Mouse (Mus musculus) midbrain, embryonic 10.5 days (tissue): ENCODE measurements around the gene Tcf3. TPM values are rescaled to one million over a fixed set of nuclear protein-coding genes. Genes with fewer than 3 reads are reported as not detected.

Experiments
- DNase-seq: peaks from one replicate; pipeline ENCODE4 v3.0.0-alpha.2; 2017; ENCODE audit warnings: low spot score
- H3K27ac ChIP-seq: fragments of 300-500 bp; sonication (generic); replicated peaks from 2 replicates; pipeline ENCODE4 v1.5.1; 2016; ENCODE audit warnings: mild to moderate bottlenecking
- H3K27me3 ChIP-seq: fragments of 300-500 bp; sonication (generic); 2 replicates; pipeline ENCODE4 v1.6.1; 2016; ENCODE audit warnings: low read depth, mild to moderate bottlenecking; ENCODE audit not compliant: poor library complexity, severe bottlenecking
- H3K36me3 ChIP-seq: fragments of 300-500 bp; sonication (generic); 2 replicates; pipeline ENCODE4 v1.6.1; 2016; ENCODE audit warnings: mild to moderate bottlenecking, moderate library complexity
- H3K4me1 ChIP-seq: fragments of 300-500 bp; sonication (generic); 2 replicates; pipeline ENCODE4 v1.6.1; 2016
- H3K4me3 ChIP-seq: fragments of 300-500 bp; sonication (generic); 2 replicates; pipeline ENCODE4 v1.5.1; 2016; ENCODE audit warnings: mild to moderate bottlenecking, moderate library complexity
- H3K9me3 ChIP-seq: fragments of 300-500 bp; sonication (generic); replicated peaks from 2 replicates; pipeline ENCODE4 v1.6.1; 2016; ENCODE audit warnings: mild to moderate bottlenecking
- WGBS: fragments of 180-500 bp; shearing (Covaris S2); methylation state at CpG from one replicate; pipeline ENCODE4 v1.1.7; 2016; 5-methylcytosine and 5-hydroxymethylcytosine counted together
- polyA plus RNA-seq: library from polyadenylated mRNA; unstranded; fragments of >200 nt; fragmentation: Nextera tagmentation; extraction: Ambion mirVana; gene quantifications from 2 replicates; pipeline ENCODE4 v1.2.1, GENCODE M21; 2016

The Tcf3 gene
- polyA plus RNA-seq, 1 experiment from 2014 or later: 190 TPM

DNA sequence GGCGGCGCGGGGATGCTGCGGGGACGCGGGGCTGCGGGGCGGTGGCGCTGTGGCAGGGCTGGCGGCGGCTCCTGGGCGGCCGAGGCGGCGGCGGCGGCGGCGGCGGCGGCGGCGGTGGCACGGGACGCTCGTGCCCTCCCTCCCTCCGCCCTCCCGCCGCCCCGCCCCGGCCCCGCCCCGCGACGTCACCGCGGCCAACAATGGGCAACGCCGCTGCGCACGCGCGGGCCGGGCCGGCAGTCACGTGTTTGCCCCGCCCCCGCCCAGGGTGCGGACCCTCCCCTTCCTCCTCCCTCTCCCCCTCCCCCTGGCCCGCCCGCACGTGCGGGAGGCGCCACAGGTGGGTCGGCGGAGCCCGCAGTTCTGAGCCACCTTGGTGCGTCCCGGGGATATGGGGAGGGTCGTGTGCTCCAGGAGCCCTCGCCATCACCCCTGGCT, 45.9 kb downstream of the Tcf3 start, which contains the start of gene Mex3d:
Gene Mex3d (minus strand): TSS at position 138 of the 438 bp plus-strand sequence.
- peaks cover 49% of the 10 kb centered on the region for H3K4me1 ChIP-seq
- H3K36me3 ChIP-seq: peaks cover 59% of the 10 kb centered on the region
- H3K27ac ChIP-seq: peak within 1 kb of the TSS; percentile 99
- WGBS: 13% methylated on average over 60 of the region's 61 CpGs
- peak within 1 kb of the TSS; percentile 99 for H3K4me3 ChIP-seq
- no peaks in the 10 kb centered on the region for H3K27me3 ChIP-seq
- H3K9me3 ChIP-seq: no peaks in the 10 kb centered on the region
- peak; percentile 89 for DNase-seq

DNA sequence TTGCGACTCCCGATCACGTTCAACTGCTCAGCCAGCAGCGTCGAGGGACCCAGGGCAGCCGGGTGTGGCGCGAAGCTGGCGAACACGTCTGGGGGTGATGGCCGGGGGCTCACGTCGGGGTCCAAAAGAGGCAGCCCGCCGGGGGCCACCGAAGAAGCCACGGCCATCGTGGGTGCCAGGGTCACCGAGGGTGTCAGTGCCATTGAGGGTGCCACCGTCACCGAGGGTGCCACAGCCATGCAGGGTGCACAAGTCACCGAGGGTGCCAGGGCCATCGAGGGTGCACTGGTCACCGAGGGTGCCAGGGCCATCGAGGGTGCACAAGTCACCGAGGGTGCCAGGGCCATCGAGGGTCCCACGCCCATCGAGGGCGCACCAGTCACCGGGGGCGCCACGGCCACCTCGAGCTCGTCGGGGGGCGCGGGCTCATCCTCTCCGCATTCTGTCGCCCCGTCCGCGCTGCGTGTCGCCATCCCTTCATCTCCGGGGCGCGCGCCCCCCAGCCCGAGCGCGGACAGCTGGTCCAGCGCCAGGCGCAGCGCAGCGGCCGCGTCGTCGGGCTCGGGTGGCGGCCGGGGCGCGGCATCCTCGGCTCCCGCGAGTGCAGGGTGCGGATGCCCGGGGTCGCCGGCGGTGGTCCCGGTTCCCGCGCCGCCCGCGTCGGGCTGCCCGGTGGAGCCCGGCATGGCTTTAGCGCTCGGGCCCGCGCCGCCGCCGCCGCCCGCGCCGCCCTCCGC, 46.5 kb downstream of the Tcf3 start:
- under 1% methylated on average over 94 of the region's 94 CpGs for WGBS
- Histone ChIP-seq H3K4me1 (peaks cover 49% of the 10 kb centered on the region), H3K4me3 (peak overlapping the region; percentile 99), H3K9me3 (no peaks in the 10 kb centered on the region), H3K27ac (peak overlapping the region; percentile 99), H3K36me3 (peaks cover 59% of the 10 kb centered on the region), H3K27me3 (no peaks in the 10 kb centered on the region)
- DNase-seq: no peak

DNA sequence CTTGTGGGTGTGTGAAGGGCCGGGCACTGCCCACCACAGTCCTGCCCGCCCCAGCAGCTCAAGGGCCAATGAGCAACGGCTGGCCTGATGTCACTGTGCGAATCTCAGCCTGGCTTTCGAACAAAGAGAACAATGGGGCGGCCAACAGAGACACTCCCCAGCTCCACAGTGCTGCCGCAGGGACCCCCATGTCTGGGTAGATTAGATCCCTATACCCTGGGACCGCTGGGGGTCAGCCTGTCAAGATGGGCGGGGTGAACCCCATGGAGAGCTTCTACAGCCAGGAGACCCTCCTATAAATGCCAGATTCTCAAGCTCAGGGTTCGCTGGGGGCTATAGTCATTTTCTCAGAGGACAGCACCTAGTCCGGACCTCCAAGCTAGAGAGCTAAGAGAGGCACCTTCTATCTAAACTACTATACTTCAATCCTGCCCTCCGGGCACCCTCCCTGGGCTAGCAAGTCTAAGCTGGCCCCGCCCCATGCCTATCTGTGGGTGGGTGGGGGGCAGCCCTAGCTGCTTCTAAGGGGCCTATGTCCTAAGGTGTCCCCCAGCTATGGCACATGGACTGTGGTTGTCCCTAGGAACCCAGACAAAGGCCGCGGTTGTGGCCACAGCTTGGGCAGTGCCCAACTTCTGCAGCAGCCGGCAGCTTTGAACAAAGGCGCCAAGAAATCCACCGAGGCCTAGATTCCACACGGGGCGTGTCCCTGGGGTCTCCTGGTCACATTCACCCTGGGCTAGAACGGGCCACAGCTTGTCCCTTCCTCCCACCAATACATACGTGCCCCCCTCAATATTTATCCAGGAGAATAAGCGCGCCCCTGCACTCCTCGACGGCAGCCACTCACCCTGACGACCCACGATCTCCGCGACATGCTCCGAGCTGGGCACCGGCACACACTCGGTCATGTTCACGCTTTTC, 47.4 kb downstream of the Tcf3 start:
- H3K27ac ChIP-seq: peak overlapping the region; percentile 99
- peaks cover 55% of the 10 kb centered on the region for H3K4me1 ChIP-seq
- peak overlapping the region; percentile 99 for H3K4me3 ChIP-seq
- DNase-seq: peak; percentile 83
- WGBS: 1% methylated on average over 34 of the region's 34 CpGs
- peaks cover 59% of the 10 kb centered on the region for H3K36me3 ChIP-seq
- no peaks in the 10 kb centered on the region for H3K9me3 ChIP-seq
- no peaks in the 10 kb centered on the region for H3K27me3 ChIP-seq

DNA sequence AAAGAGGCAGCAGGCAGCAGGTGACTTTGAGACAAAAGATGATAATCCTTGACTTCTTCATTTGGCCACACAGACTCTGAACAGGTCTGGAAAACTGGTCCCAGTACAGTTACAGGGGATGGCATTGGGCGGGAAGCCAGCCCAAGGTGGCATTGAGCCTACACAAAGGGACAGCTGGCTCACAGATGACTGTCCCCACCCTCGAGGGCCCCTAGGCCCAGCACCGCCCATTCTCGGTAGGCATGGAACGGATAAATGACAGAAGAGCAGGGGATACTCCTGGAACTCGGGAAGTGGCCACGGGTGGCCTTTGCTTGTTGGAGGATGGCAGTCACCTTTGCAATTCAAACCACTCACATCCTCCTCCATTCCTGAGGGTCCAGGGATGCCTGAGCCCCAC, 48.1 kb downstream of the Tcf3 start:
- Histone ChIP-seq H3K9me3 (no peaks in the 10 kb centered on the region), H3K4me1 (peaks cover 57% of the 10 kb centered on the region), H3K27ac (peak overlapping the region; percentile 99), H3K36me3 (peaks cover 59% of the 10 kb centered on the region), H3K27me3 (no peaks in the 10 kb centered on the region), H3K4me3 (peak overlapping the region; percentile 99)
- DNase-seq: no peak
- WGBS: 17% methylated on average over 7 of the region's 7 CpGs

DNA sequence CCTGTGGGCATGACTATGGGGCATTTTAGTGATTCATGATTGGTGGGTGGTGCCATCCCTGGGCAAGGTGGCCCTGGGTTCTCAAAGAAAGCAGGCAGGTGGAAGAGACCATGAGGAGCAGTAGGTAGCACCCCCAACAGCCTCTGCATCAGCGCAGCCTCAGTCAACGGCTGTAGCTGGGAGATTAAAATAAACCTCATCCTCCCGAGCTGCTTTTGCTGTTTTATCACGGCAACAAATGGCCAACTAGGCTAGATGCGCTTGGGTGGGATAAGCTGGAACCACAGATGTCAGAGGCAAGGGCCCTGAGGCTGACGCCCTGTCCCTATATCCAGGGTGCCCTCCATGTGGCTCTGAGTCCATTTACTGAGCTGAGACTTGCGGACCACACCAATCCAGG, 48.7 kb downstream of the Tcf3 start:
- 82% methylated on average over 7 of the region's 7 CpGs for WGBS
- no peak for DNase-seq
- H3K27ac ChIP-seq: peak overlapping the region; percentile 99
- peak overlapping the region; percentile 99 for H3K4me3 ChIP-seq
- H3K4me1 ChIP-seq: peaks cover 57% of the 10 kb centered on the region
- H3K36me3 ChIP-seq: peaks cover 59% of the 10 kb centered on the region
- no peaks in the 10 kb centered on the region for H3K27me3 ChIP-seq
- no peaks in the 10 kb centered on the region for H3K9me3 ChIP-seq

DNA sequence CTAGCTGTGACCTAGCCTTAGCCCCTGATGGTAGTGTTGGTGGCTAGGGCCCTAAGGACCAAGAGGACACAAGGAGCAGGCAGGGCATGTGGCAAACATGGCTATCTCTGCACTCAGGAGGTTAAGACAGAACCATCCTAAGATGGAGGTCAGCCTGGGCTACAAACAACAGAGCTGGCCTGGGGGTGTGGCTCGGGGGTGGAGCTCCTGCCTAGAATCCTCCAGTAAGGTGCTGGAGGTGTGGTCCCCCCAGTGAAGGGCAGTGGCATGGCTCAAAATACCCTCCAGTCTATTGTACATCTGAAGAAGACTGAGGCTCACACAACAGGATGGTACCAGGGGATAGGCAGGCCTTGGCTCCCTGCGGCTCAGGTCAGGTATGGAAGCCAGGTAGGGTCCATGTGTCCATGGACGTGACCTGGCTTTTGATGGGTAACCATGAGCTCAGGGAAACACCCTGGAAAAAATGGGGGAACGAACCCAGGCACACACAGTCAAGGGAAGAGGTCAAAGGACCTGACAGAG, 49.3 kb downstream of the Tcf3 start:
- WGBS: 84% methylated on average over 4 of the region's 4 CpGs
- H3K36me3 ChIP-seq: peaks cover 63% of the 10 kb centered on the region
- peak overlapping the region; percentile 99 for H3K4me3 ChIP-seq
- H3K27me3 ChIP-seq: no peaks in the 10 kb centered on the region
- no peak for DNase-seq
- H3K9me3 ChIP-seq: no peaks in the 10 kb centered on the region
- H3K4me1 ChIP-seq: peaks cover 57% of the 10 kb centered on the region
- H3K27ac ChIP-seq: peak overlapping the region; percentile 99

DNA sequence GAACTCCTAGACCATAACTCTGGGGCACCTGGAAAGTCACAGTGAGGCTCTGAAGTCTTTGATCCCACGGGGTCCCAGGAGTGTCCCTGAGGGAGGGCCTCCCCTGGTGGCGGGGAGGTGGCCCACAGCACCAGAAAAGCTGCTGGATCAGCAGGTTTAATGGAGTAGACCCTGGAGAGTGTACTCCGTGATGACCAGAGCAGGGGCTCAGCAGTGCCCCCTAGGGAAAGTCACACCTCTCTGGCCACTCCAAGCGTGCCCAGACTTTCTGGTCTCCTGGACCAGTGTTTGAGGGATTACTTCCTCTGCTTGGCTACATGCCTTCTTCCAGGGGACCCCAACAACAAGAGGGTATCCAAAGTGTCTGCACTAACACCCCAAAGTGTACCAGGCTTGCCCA, 50.0 kb downstream of the Tcf3 start:
- DNase-seq: no peak
- Histone ChIP-seq H3K27ac (no peak overlapping the region), H3K4me3 (peak overlapping the region; percentile 99), H3K27me3 (no peaks in the 10 kb centered on the region), H3K4me1 (peaks cover 51% of the 10 kb centered on the region), H3K9me3 (no peaks in the 10 kb centered on the region), H3K36me3 (peaks cover 64% of the 10 kb centered on the region)
- WGBS: 73% methylated on average over 4 of the region's 4 CpGs

DNA sequence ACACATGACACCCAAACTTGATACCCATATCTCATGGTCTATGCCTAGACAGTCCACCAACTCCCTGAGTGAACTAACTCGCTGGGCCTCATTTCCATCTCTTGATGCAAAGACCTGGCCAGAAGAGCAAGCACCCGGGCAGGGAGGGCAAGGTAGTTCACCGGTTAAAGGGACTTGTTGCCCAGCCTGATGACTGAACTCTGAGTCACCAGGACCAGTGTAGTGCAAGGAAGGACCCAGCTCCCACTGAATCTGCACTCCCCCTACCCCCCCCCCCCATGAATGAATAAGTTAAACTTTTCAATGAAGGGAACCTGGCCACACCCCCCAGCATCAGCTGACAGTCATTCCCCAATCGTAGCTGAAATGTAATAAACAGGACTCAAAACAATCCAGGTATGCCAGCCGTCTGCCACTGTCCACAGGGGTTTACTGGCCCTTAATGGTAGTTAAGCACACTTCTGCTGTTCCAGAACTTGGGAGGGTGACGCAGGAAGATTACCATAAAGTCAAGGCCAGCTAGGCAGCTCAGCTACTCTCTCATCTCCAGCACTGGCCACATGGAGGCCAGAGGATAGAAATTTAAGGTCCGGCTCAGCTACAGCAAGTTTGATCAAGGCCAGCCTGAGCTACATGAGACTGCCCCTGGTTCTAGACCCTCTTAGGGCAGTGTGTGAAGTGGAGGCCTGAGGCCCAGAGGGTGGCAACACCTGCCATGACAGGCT, 50.6 kb downstream of the Tcf3 start:
- H3K27me3 ChIP-seq: no peaks in the 10 kb centered on the region
- H3K4me3 ChIP-seq: peak overlapping the region; percentile 99; the same call in 1 of the 2 replicates

DNA sequence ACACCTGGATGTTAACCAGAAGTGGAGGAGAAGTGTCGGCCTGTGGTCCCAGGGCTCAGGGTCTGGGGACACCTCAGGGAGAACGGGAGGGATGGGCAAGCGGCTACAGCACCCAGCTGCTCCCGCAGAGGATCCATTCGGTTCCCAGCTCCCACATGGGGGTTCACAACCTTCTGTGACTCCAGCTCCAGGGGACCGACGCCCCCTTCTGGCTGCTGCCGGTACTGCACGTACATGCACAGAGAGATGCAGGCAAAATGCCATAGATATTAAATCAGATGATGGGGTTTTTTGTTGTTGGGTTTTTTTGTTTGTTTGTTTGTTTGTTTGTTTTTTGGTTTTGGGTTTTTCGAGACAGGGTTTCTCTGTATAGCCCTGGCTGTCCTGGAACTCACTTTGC, 55.7 kb downstream of the Tcf3 start:
- no peak overlapping the region; the same call in 1 of the 2 replicates for H3K4me3 ChIP-seq
- WGBS: 53% methylated on average over 10 of the region's 10 CpGs

More for the DNA sequence above, 50.6 kb downstream of the Tcf3 start:
- DNase-seq: no peak
- H3K4me1 ChIP-seq: peaks cover 45% of the 10 kb centered on the region
- no peaks in the 10 kb centered on the region for H3K9me3 ChIP-seq
- H3K36me3 ChIP-seq: peaks cover 64% of the 10 kb centered on the region
- no peak overlapping the region for H3K27ac ChIP-seq
- WGBS: 92% methylated on average over 7 of the region's 7 CpGs

DNA sequence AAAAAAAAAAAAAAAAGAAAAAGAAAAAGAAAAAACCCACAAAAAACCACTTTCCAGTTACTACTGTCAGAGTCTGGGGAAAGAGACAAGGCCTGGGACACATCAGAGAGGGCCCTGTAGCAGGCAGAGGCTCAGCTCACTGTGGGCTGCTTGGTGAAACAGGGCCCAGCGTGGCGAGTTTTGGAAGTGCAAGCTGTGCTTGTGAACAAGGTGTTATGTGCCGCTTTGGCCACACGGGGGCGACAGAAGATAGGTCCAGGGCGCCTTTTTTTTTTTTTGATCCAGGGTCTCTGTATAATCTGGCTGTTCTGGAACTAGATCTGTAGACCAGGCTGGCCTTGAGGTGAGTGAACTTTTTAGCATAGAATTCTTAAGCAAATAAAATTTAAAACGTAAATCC, 57.3 kb downstream of the Tcf3 start:
- no peaks in the 10 kb centered on the region for H3K9me3 ChIP-seq
- H3K27ac ChIP-seq: no peak overlapping the region
- peaks cover 17% of the 10 kb centered on the region for H3K4me1 ChIP-seq
- no peak overlapping the region for H3K4me3 ChIP-seq
- WGBS: 2% methylated on average over 7 of the region's 7 CpGs
- peak; percentile 94 for DNase-seq
- peaks cover 21% of the 10 kb centered on the region for H3K36me3 ChIP-seq
- H3K27me3 ChIP-seq: peaks cover 10% of the 10 kb centered on the region

More for the DNA sequence above, 55.7 kb downstream of the Tcf3 start:
- peaks cover 1% of the 10 kb centered on the region for H3K27me3 ChIP-seq
- H3K4me1 ChIP-seq: peaks cover 7% of the 10 kb centered on the region
- H3K27ac ChIP-seq: no peak overlapping the region
- H3K36me3 ChIP-seq: peaks cover 36% of the 10 kb centered on the region
- no peaks in the 10 kb centered on the region for H3K9me3 ChIP-seq
- DNase-seq: no peak

DNA sequence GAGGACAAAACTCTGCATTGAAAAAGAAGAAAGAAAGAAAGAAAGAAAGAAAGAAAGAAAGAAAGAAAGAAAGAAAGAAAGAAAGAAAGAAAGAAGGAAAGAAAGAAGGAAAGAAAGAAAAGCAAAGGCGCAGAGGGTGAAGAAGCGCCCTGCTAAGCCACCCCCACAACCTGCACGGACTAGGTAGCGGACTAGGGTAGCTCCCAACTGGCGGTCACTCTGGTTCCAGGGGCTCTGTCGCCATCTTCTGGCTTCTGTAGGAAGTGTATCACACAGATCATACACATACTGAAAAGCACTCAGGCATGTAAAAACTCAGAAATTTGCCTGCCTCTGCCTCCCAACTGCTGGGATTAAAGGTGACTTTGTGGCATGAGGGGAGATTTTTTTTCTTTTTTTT, 59.4 kb downstream of the Tcf3 start:
- peaks cover 10% of the 10 kb centered on the region for H3K27me3 ChIP-seq
- WGBS: 24% methylated on average over 6 of the region's 6 CpGs

DNA sequence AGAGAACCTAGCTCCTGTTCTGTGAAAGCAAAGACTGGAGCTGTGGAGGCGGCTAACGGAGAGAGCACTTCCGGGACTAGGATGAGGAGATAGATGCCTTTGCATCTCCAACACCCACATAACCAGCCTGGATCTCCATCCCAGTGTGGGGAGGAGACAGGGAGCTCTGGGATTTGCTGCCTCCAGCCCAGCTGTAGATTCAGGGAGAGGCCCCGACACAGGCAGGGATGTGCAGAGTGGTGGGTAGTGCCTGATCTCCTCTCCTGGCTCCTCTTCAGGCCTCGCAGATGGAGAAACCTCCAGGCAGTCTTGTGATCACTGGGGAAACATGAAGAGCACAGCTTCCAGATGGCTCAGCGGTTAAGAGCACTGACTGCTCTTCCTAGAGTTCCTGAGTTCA, 60.7 kb downstream of the Tcf3 start:
- no peak for DNase-seq
- H3K4me1 ChIP-seq: peaks cover 14% of the 10 kb centered on the region
- no peak overlapping the region for H3K27ac ChIP-seq
- no peaks in the 10 kb centered on the region for H3K36me3 ChIP-seq
- peaks cover 16% of the 10 kb centered on the region for H3K27me3 ChIP-seq
- WGBS: 85% methylated on average over 6 of the region's 6 CpGs
- peak overlapping the region; percentile 20; the same call in 1 of the 2 replicates for H3K4me3 ChIP-seq
- peaks cover 7% of the 10 kb centered on the region for H3K9me3 ChIP-seq

More for the DNA sequence above, 59.4 kb downstream of the Tcf3 start:
- H3K4me1 ChIP-seq: peaks cover 14% of the 10 kb centered on the region
- no peaks in the 10 kb centered on the region; the same call in 1 of the 2 replicates for H3K36me3 ChIP-seq
- no peak overlapping the region for H3K27ac ChIP-seq
- H3K9me3 ChIP-seq: no peaks in the 10 kb centered on the region
- no peak overlapping the region for H3K4me3 ChIP-seq
- peak; percentile 58 for DNase-seq
